Mouse (Mus musculus) heart, adult 2 months (tissue): ENCODE measurements at regions not wholly inside any gene's neighbourhood (a gene's known extent, or its start where the extent isn't known, plus 50 kb on each side); places are given as distances from the start of the nearest gene placed in this dataset.

Experiments used
- CTCF ChIP-seq: fragments of 200-600 bp; IDR thresholded peaks from 2 replicates; pipeline ENCODE4 v1.8.1; 2022; ENCODE audit warnings: antibody characterized with exemption, mild to moderate bottlenecking, moderate library complexity
- EP300 ChIP-seq: fragments of 200-500 bp; IDR thresholded peaks from 2 replicates; pipeline ENCODE4 v1.6.1; 2011; ENCODE audit warnings: low read depth, low read length, control low read depth; ENCODE audit not compliant: insufficient read depth
- POLR2A ChIP-seq: fragments of 200-500 bp; IDR thresholded peaks from 2 replicates; pipeline ENCODE4 v1.6.1; 2011; ENCODE audit warnings: mild to moderate bottlenecking, low read depth, low read length, control low read depth; ENCODE audit not compliant: insufficient read depth

GRCm38 (mm10) chr19:14094191-14094590, 180.9 kb downstream of the Olfr1505 start:
- TF ChIP-seq EP300 (no peak), CTCF (no peak), POLR2A (no peak)
